Mouse (Mus musculus): ENCODE results near the gene Tars2.
A peak's percentile ranks its signal among the peaks of the same experiment; 100 is the strongest.

DNA sequence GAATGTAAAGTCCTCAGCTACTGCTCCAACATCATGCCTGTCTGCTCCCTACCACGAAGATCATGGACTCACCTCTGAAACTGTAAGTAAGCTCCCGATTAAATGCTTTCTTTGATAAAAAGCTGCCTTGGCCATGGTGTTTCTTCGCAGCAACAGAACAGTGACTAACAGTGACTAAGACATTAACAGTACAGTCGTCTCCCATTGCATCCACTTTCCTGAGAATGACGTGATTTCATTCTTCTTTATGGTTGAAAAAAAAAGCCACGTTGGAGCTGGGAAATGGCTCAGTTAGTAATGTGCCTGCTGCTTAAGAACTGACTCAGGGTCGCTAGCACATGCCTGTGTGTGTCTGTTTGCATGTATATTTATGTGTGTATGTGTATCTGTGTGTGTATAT is 34.1 kb downstream of the Tars2 start:
- TF ChIP-seq CTCF (IDR thresholded peaks at IDR 0.05; ENCODE audit: control insufficient read depth, insufficient read depth, insufficient read length) (no peak), MYOD1 (IDR thresholded peaks at IDR 0.05; ENCODE audit: control insufficient read depth, insufficient read length, low read depth) (no peak), USF1 (IDR thresholded peaks at IDR 0.05; ENCODE audit: low read depth) (no peak), CEBPB (IDR thresholded peaks at IDR 0.05; ENCODE audit: low read depth) (peak; percentile 29), FOSL1 (IDR thresholded peaks at IDR 0.05; ENCODE audit: insufficient read depth, low read length, poor library complexity, severe bottlenecking) (peak; percentile 74), MAX (IDR thresholded peaks at IDR 0.05) (peak; percentile 25)
